Mouse (Mus musculus) stomach, postnatal 0 days (tissue): Measurements from ENCODE around the gene Rom1.
"Not testable (repeated sequence)": the region's sequence is repeated elsewhere in the genome, so short reads cannot be mapped to it uniquely, and the experiment has no call there.

Experiments used
- CTCF ChIP-seq: IDR thresholded peaks from 2 replicates; pipeline ENCODE4 v1.5.1; 2016; ENCODE audit warnings: antibody characterized with exemption, low read depth, mild to moderate bottlenecking, moderate library complexity
- EP300 ChIP-seq: optimal IDR thresholded peaks from 2 replicates; pipeline ENCODE3; 2016; ENCODE audit warnings: antibody characterized with exemption

DNA sequence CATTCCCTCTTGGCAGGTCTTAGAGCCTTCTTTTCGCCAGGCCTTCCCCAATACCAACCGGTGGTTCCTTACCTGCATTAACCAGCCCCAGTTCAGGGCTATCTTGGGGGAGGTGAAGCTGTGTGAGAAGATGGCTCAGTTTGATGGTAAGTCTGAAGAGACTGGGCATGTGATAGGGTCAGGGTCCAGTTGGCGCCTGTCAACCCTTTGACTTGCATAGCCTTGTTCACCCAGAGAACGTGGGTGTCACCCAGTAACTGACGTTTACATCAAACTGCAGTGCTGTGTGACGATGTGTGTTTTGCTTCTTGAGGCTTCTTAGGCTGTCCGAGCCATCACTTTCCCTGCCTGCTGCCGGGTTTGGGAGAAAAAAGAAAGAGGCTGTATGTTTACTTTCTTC is 43.3 kb upstream of the Rom1 start:
- TF ChIP-seq CTCF, EP300: not testable (repeated sequence)
